Mouse (Mus musculus) MEL (cell line): ENCODE results near the gene Alg3.

Experiments used
- CHD2 ChIP-seq: IDR thresholded peaks from 2 replicates; pipeline ENCODE4 v1.6.1; 2011; ENCODE audit warnings: low read length, improper control_type of control experiment
- CTCF ChIP-seq, 3 experiments: IDR thresholded peaks in 2 of 3; conservative IDR thresholded peaks in 1 of 3; 2 replicates each; pipeline ENCODE4 v1.5.1; 2011 to 2012; ENCODE audit warnings: low read length in 3 of 3, low read depth in 2 of 3, mild to moderate bottlenecking in 2 of 3, improper control_type of control experiment in 1 of 3, inconsistent platforms in 1 of 3, mixed read lengths in 1 of 3, moderate library complexity in 1 of 3; ENCODE audit not compliant: control insufficient read depth in 1 of 3, insufficient read depth in 1 of 3, poor library complexity in 1 of 3, severe bottlenecking in 1 of 3
- E2F4 ChIP-seq: IDR thresholded peaks from 2 replicates; pipeline ENCODE4 v1.6.1; 2011; ENCODE audit warnings: low read depth, low read length, improper control_type of control experiment, borderline replicate concordance
- HCFC1 ChIP-seq: IDR thresholded peaks from 2 replicates; pipeline ENCODE4 v1.6.1; 2012; ENCODE audit warnings: low read depth, mild to moderate bottlenecking, inconsistent platforms, low read length, improper control_type of control experiment, moderate library complexity
- KAT2A ChIP-seq: conservative IDR thresholded peaks from 2 replicates; pipeline ENCODE4 v1.6.1; 2012; ENCODE audit warnings: low read depth, low read length, improper control_type of control experiment, inconsistent platforms
- MAX ChIP-seq: IDR thresholded peaks from 2 replicates; pipeline ENCODE4 v1.6.1; 2011; ENCODE audit warnings: low read length, improper control_type of control experiment
- MEF2A ChIP-seq: IDR thresholded peaks from 2 replicates; pipeline ENCODE4 v1.6.1; 2014; ENCODE audit warnings: low read depth, mild to moderate bottlenecking, inconsistent platforms, low read length, improper control_type of control experiment; ENCODE audit not compliant: poor library complexity, insufficient replicate concordance, severe bottlenecking; ENCODE audit errors: extremely low read depth
- POLR2A ChIP-seq, 2 experiments: IDR thresholded peaks; 2 replicates each; pipeline ENCODE4 v1.6.1; 2011 to 2012; ENCODE audit warnings: low read length in 2 of 2, mild to moderate bottlenecking in 2 of 2, control low read depth in 1 of 2, improper control_type of control experiment in 1 of 2, low read depth in 1 of 2, moderate library complexity in 1 of 2; ENCODE audit not compliant: control insufficient read depth in 1 of 2, insufficient read depth in 1 of 2, poor library complexity in 1 of 2
- TAL1 ChIP-seq: IDR thresholded peaks from 2 replicates; pipeline ENCODE4 v1.6.1; 2012; ENCODE audit warnings: mild to moderate bottlenecking, inconsistent platforms, low read length, moderate library complexity, mixed read lengths
- ZKSCAN1 ChIP-seq: IDR thresholded peaks from 2 replicates; pipeline ENCODE4 v1.6.1; 2012; ENCODE audit warnings: low read depth, mild to moderate bottlenecking, inconsistent platforms, low read length, improper control_type of control experiment, moderate library complexity

- TF ChIP-seq CTCF (IDR thresholded peaks at IDR 0.05 in 2 of 3, conservative IDR thresholded peaks at IDR 0.05 in 1 of 3; ENCODE audit: control insufficient read depth in 1 of 3, insufficient read depth in 1 of 3, low read depth in 2 of 3, low read length in 3 of 3, poor library complexity in 1 of 3, severe bottlenecking in 1 of 3) (no peak), CHD2 (no peak), POLR2A (IDR thresholded peaks at IDR 0.05; ENCODE audit: control insufficient read depth in 1 of 2, insufficient read depth in 1 of 2, low read depth in 1 of 2, low read length in 2 of 2, poor library complexity in 1 of 2) (peak; percentile 44 to 49; a peak in 2 of 4 replicates), E2F4 (peak; percentile 54), TAL1 (no peak), MEF2A (no peak), KAT2A (no peak), HCFC1 (peak; percentile 52), MAX (peak; percentile 66), ZKSCAN1 (no peak)
These were observed 10.6 kb upstream of the Alg3 start for GRCm38 (mm10) chr16:20621991-20622685.
